Mouse (Mus musculus): Measurements from ENCODE around the gene Gm10197. TPM values are rescaled to one million over a fixed set of nuclear protein-coding genes. Genes with fewer than 3 reads are reported as not detected.

Gm10197 gene
- polyA plus RNA-seq, 1 experiment: not detected

GRCm38 (mm10) chr19:53389851-53390431 is 18.4 kb upstream of the Gm10197 start:
- peaks cover 61% of the 10 kb centered on the region for H3K4me1 ChIP-seq (ENCODE audit: control insufficient read depth)
- peak overlapping the region; percentile 100 for H3K4me3 ChIP-seq (replicated peaks)
- no peaks in the 10 kb centered on the region for H3K27me3 ChIP-seq (ENCODE audit: control insufficient read depth)
- no peak for TF ChIP-seq GATA1 (IDR thresholded peaks at IDR 0.05; ENCODE audit: low read length)
- no peak for TF ChIP-seq TAL1 (IDR thresholded peaks at IDR 0.05; ENCODE audit: low read length)
- H3K9me3 ChIP-seq (ENCODE audit: control insufficient read depth, low read length): no peaks in the 10 kb centered on the region
- H3K36me3 ChIP-seq (ENCODE audit: control insufficient read depth): peaks cover 41% of the 10 kb centered on the region

- Histone ChIP-seq H3K36me3 (ENCODE audit: control insufficient read depth) (peaks cover 47% of the 10 kb centered on the region), H3K27me3 (ENCODE audit: control insufficient read depth) (no peaks in the 10 kb centered on the region)
Observed at GRCm38 (mm10) chr19:53389417-53389816, 17.9 kb upstream of the Gm10197 start.

GRCm38 (mm10) chr19:53383336-53383735 is 11.8 kb upstream of the Gm10197 start:
- TF ChIP-seq TAL1 (IDR thresholded peaks at IDR 0.05; ENCODE audit: low read length) (no peak), GATA1 (IDR thresholded peaks at IDR 0.05; ENCODE audit: low read length) (no peak)
- Histone ChIP-seq H3K9me3 (ENCODE audit: control insufficient read depth, low read length) (no peaks in the 10 kb centered on the region), H3K4me1 (ENCODE audit: control insufficient read depth) (peaks cover 15% of the 10 kb centered on the region), H3K36me3 (ENCODE audit: control insufficient read depth) (peaks cover 98% of the 10 kb centered on the region), H3K4me3 (replicated peaks) (no peak overlapping the region), H3K27me3 (ENCODE audit: control insufficient read depth) (no peaks in the 10 kb centered on the region)

More at GRCm38 (mm10) chr19:53389417-53389816, 17.9 kb upstream of the Gm10197 start:
- H3K9me3 ChIP-seq (ENCODE audit: control insufficient read depth, low read length): no peaks in the 10 kb centered on the region
- peaks cover 56% of the 10 kb centered on the region for H3K4me1 ChIP-seq (ENCODE audit: control insufficient read depth)
- peak overlapping the region; percentile 100 for H3K4me3 ChIP-seq (replicated peaks)
- no peak for TF ChIP-seq TAL1 (IDR thresholded peaks at IDR 0.05; ENCODE audit: low read length)
- no peak for TF ChIP-seq GATA1 (IDR thresholded peaks at IDR 0.05; ENCODE audit: low read length)

GRCm38 (mm10) chr19:53378421-53378820 is 6.9 kb upstream of the Gm10197 start:
- Histone ChIP-seq H3K4me1 (ENCODE audit: control insufficient read depth) (no peaks in the 10 kb centered on the region), H3K27me3 (ENCODE audit: control insufficient read depth) (no peaks in the 10 kb centered on the region), H3K4me3 (replicated peaks) (no peak overlapping the region), H3K36me3 (ENCODE audit: control insufficient read depth) (peaks cover 98% of the 10 kb centered on the region), H3K9me3 (ENCODE audit: control insufficient read depth, low read length) (no peaks in the 10 kb centered on the region)
- no peak for TF ChIP-seq GATA1 (IDR thresholded peaks at IDR 0.05; ENCODE audit: low read length)
- no peak for TF ChIP-seq TAL1 (IDR thresholded peaks at IDR 0.05; ENCODE audit: low read length)

GRCm38 (mm10) chr19:53377652-53378051 is 6.1 kb upstream of the Gm10197 start:
- Histone ChIP-seq H3K27me3 (ENCODE audit: control insufficient read depth) (no peaks in the 10 kb centered on the region), H3K4me1 (ENCODE audit: control insufficient read depth) (no peaks in the 10 kb centered on the region), H3K9me3 (ENCODE audit: control insufficient read depth, low read length) (no peaks in the 10 kb centered on the region), H3K4me3 (replicated peaks) (no peak overlapping the region), H3K36me3 (ENCODE audit: control insufficient read depth) (peaks cover 98% of the 10 kb centered on the region)
- TF ChIP-seq TAL1 (IDR thresholded peaks at IDR 0.05; ENCODE audit: low read length) (no peak), GATA1 (IDR thresholded peaks at IDR 0.05; ENCODE audit: low read length) (no peak)

- no peak for TF ChIP-seq TAL1 (IDR thresholded peaks at IDR 0.05; ENCODE audit: low read length)
- TF ChIP-seq GATA1 (IDR thresholded peaks at IDR 0.05; ENCODE audit: low read length): no peak
- Histone ChIP-seq H3K4me1 (ENCODE audit: control insufficient read depth) (no peaks in the 10 kb centered on the region), H3K4me3 (replicated peaks) (no peak overlapping the region), H3K9me3 (ENCODE audit: control insufficient read depth, low read length) (no peaks in the 10 kb centered on the region), H3K36me3 (ENCODE audit: control insufficient read depth) (peaks cover 98% of the 10 kb centered on the region), H3K27me3 (ENCODE audit: control insufficient read depth) (no peaks in the 10 kb centered on the region)
Observed at GRCm38 (mm10) chr19:53375816-53376215, 4.2 kb upstream of the Gm10197 start.

- Histone ChIP-seq H3K4me1 (ENCODE audit: control insufficient read depth) (no peaks in the 10 kb centered on the region), H3K4me3 (replicated peaks) (no peak overlapping the region), H3K36me3 (ENCODE audit: control insufficient read depth) (peaks cover 98% of the 10 kb centered on the region), H3K27me3 (ENCODE audit: control insufficient read depth) (no peaks in the 10 kb centered on the region), H3K9me3 (ENCODE audit: control insufficient read depth, low read length) (no peaks in the 10 kb centered on the region)
- no peak for TF ChIP-seq TAL1 (IDR thresholded peaks at IDR 0.05; ENCODE audit: low read length)
- TF ChIP-seq GATA1 (IDR thresholded peaks at IDR 0.05; ENCODE audit: low read length): no peak
Observed at GRCm38 (mm10) chr19:53375299-53375698, 3.7 kb upstream of the Gm10197 start.

- peaks cover 90% of the 10 kb centered on the region for H3K36me3 ChIP-seq (ENCODE audit: control insufficient read depth)
- peaks cover 8% of the 10 kb centered on the region for H3K4me1 ChIP-seq (ENCODE audit: control insufficient read depth)
- H3K9me3 ChIP-seq (ENCODE audit: control insufficient read depth, low read length): no peaks in the 10 kb centered on the region
- H3K4me3 ChIP-seq (replicated peaks): no peak overlapping the region
- TF ChIP-seq GATA1 (IDR thresholded peaks at IDR 0.05; ENCODE audit: low read length) (no peak), TAL1 (IDR thresholded peaks at IDR 0.05; ENCODE audit: low read length) (no peak)
- H3K27me3 ChIP-seq (ENCODE audit: control insufficient read depth): no peaks in the 10 kb centered on the region
Observed at GRCm38 (mm10) chr19:53373570-53373969, 2.0 kb upstream of the Gm10197 start.

GRCm38 (mm10) chr19:53370233-53370632 is 1.3 kb downstream of the Gm10197 start:
- no peaks in the 10 kb centered on the region for H3K9me3 ChIP-seq (ENCODE audit: control insufficient read depth, low read length)
- H3K36me3 ChIP-seq (ENCODE audit: control insufficient read depth): peaks cover 59% of the 10 kb centered on the region
- TF ChIP-seq TAL1 (IDR thresholded peaks at IDR 0.05; ENCODE audit: low read length) (no peak), GATA1 (IDR thresholded peaks at IDR 0.05; ENCODE audit: low read length) (no peak)
- H3K4me1 ChIP-seq (ENCODE audit: control insufficient read depth): peaks cover 8% of the 10 kb centered on the region
- H3K4me3 ChIP-seq (replicated peaks): no peak overlapping the region
- H3K27me3 ChIP-seq (ENCODE audit: control insufficient read depth): no peaks in the 10 kb centered on the region

Data from erythroblast, embryonic 14.5 days (primary cell).